Mouse (Mus musculus) spleen, adult 2 months (tissue): Measurements from ENCODE around the gene Msrb3.

Experiments used
- CTCF ChIP-seq: fragments of 200-500 bp; IDR thresholded peaks from 2 replicates; pipeline ENCODE4 v1.5.1; 2011; ENCODE audit warnings: mild to moderate bottlenecking, inconsistent platforms; ENCODE audit not compliant: insufficient read depth, insufficient read length, insufficient replicate concordance; ENCODE audit errors: extremely low read depth
- POLR2A ChIP-seq: fragments of 200-500 bp; IDR thresholded peaks from 2 replicates; pipeline ENCODE4 v1.6.1; 2011; ENCODE audit warnings: low read depth, low read length, inconsistent platforms

DNA sequence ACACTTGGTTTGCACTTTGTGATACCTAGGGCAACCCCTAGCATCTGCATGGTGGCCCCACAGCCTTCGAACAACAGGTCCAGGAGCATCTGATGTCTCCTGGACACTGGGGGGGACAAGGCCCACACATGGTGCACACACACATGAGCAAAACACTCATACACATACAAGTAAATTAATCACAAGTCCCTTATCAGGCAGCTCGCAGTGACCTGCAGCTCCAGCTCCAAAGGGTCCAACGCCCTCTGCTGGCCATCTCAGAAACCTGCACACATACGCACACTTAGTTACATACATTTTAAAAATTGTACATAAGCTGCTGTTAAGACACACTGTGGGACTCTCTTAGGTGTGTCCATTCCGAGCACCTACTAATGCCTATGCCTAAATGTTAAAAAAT lies 17.3 kb upstream of the Msrb3 start:
- TF ChIP-seq CTCF (no peak), POLR2A (no peak)
